Mouse (Mus musculus) liver, adult 2 months (tissue): ENCODE results near the gene Arhgef28.

Source experiments
- CTCF ChIP-seq: fragments of 200-500 bp; IDR thresholded peaks from 2 replicates; pipeline ENCODE4 v1.5.1; 2011; ENCODE audit warnings: low read depth, low read length, control low read depth
- POLR2A ChIP-seq: fragments of 200-500 bp; IDR thresholded peaks from 2 replicates; pipeline ENCODE4 v1.6.1; 2011; ENCODE audit warnings: low read length, control low read depth; ENCODE audit not compliant: insufficient read depth; ENCODE audit errors: extremely low read depth

DNA sequence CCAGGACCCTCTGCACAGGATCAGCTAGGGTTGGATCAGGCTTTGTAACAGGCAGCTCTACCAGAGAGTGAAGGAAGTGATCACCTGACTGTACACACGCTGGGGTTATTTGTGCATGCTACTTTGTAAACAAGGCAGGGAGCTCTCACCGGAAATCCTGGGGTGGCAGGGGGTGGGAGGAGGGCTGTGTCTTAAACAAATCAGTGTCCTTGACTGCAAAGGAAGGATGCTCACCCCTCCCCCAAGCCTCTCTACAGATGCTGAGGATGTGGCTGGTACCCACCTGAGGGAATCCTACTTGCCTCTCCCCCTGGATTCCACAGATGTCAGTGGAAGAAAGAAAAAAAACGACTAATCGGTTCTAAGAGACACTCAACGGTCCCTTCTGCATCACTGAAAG is 176.2 kb downstream of the Arhgef28 start:
- TF ChIP-seq CTCF (no peak), POLR2A (no peak)
